Mouse (Mus musculus) heart, embryonic 11.5 days (tissue): ENCODE results near the gene Traf4. TPM values are rescaled to one million over a fixed set of nuclear protein-coding genes. Genes with fewer than 3 reads are reported as not detected.

Source experiments
- ATAC-seq: fragments of 200-750 bp; cut with Nextera tagmentation; replicated peaks from 2 replicates; pipeline ENCODE4 v1.8.0; 2017; ENCODE audit warnings: moderate library complexity; ENCODE audit not compliant: insufficient number of reproducible peaks, low FRiP score, low TSS enrichment
- H3K27ac ChIP-seq: fragments of 300-500 bp; sonication (generic); 2 replicates; pipeline ENCODE4 v1.5.1; 2014; ENCODE audit warnings: mild to moderate bottlenecking, low read depth, low read length
- H3K27me3 ChIP-seq: fragments of 300-500 bp; sonication (generic); 2 replicates; pipeline ENCODE4 v1.6.1; 2014; ENCODE audit warnings: mild to moderate bottlenecking, low read length, mixed read lengths; ENCODE audit not compliant: control insufficient read depth, insufficient read depth
- H3K36me3 ChIP-seq: fragments of 300-500 bp; sonication (generic); 2 replicates; pipeline ENCODE4 v1.6.1; 2014; ENCODE audit warnings: mild to moderate bottlenecking, low read length, moderate library complexity, mixed read lengths; ENCODE audit not compliant: control insufficient read depth, insufficient read depth
- H3K4me1 ChIP-seq: fragments of 300-500 bp; sonication (generic); 2 replicates; pipeline ENCODE4 v1.6.1; 2014; ENCODE audit warnings: low read length; ENCODE audit not compliant: control insufficient read depth, insufficient read depth
- H3K4me2 ChIP-seq: fragments of 300-500 bp; sonication (generic); 2 replicates; pipeline ENCODE4 v1.6.1; 2014; ENCODE audit warnings: mild to moderate bottlenecking, moderate library complexity
- H3K4me3 ChIP-seq: fragments of 300-500 bp; sonication (generic); 2 replicates; pipeline ENCODE4 v1.5.1; 2014; ENCODE audit warnings: low read depth, low read length
- H3K9ac ChIP-seq: fragments of 300-500 bp; sonication (generic); 2 replicates; pipeline ENCODE4 v1.6.1; 2014; ENCODE audit warnings: mild to moderate bottlenecking, low read depth, low read length, moderate library complexity
- H3K9me3 ChIP-seq: fragments of 300-500 bp; sonication (generic); replicated peaks from 2 replicates; pipeline ENCODE4 v1.6.1; 2016; ENCODE audit warnings: low read length; ENCODE audit not compliant: control insufficient read depth
- WGBS: fragments of 180-500 bp; shearing (Covaris S2); extraction: QIAGEN DNeasy Blood & Tissue Kit; methylation state at CpG from one replicate; pipeline ENCODE4 v1.1.7; 2014; ENCODE audit not compliant: insufficient replicate concordance; 5-methylcytosine and 5-hydroxymethylcytosine counted together
- polyA plus RNA-seq: library from polyadenylated mRNA; unstranded; fragments of >200 nt; fragmentation: Nextera tagmentation; extraction: Ambion mirVana; gene quantifications from 2 replicates; pipeline ENCODE4 v1.2.1, GENCODE M21; 2014

The Traf4 gene
- 34.2 and 38.4 TPM in 2 replicates for polyA plus RNA-seq

GRCm38 (mm10) chr11:78164924-78165760, at the start of gene Traf4:
Gene Traf4 (minus strand): TSS chr11:78165589.
- ATAC-seq: peak; percentile 83
- Histone ChIP-seq H3K4me2 (peak within 1 kb of the TSS; percentile 96), H3K27ac (peak within 1 kb of the TSS; percentile 97), H3K4me3 (peak within 1 kb of the TSS; percentile 99), H3K36me3 (peaks cover 16% of the 10 kb centered on the region), H3K4me1 (peaks cover 35% of the 10 kb centered on the region), H3K9ac (peak within 1 kb of the TSS; percentile 98), H3K9me3 (no peaks in the 10 kb centered on the region), H3K27me3 (no peaks in the 10 kb centered on the region)
- under 1% methylated on average over 64 of the region's 78 CpGs for WGBS

GRCm38 (mm10) chr11:78213086-78213817, 47.9 kb upstream of the Traf4 start:
- H3K4me3 ChIP-seq: no peak overlapping the region
- no peaks in the 10 kb centered on the region for H3K4me1 ChIP-seq
- peaks cover 60% of the 10 kb centered on the region for H3K36me3 ChIP-seq
- H3K9me3 ChIP-seq: no peaks in the 10 kb centered on the region
- no peaks in the 10 kb centered on the region for H3K27me3 ChIP-seq
- H3K9ac ChIP-seq: no peak overlapping the region
- WGBS: 94% methylated on average over 14 of the region's 14 CpGs
- H3K27ac ChIP-seq: no peak overlapping the region
- ATAC-seq: no peak
- no peak overlapping the region for H3K4me2 ChIP-seq

- 94% methylated on average over 5 of the region's 5 CpGs for WGBS
- H3K27me3 ChIP-seq: no peaks in the 10 kb centered on the region
- H3K9ac ChIP-seq: no peak overlapping the region
- H3K4me2 ChIP-seq: no peak overlapping the region
- H3K4me1 ChIP-seq: no peaks in the 10 kb centered on the region
- no peak overlapping the region for H3K4me3 ChIP-seq
- no peak overlapping the region for H3K27ac ChIP-seq
- H3K9me3 ChIP-seq: no peaks in the 10 kb centered on the region
- ATAC-seq: no peak
- H3K36me3 ChIP-seq: peaks cover 64% of the 10 kb centered on the region
These were observed 46.1 kb upstream of the Traf4 start for GRCm38 (mm10) chr11:78211513-78211912.

- Histone ChIP-seq H3K9me3 (no peaks in the 10 kb centered on the region), H3K36me3 (peaks cover 62% of the 10 kb centered on the region), H3K4me1 (no peaks in the 10 kb centered on the region), H3K27ac (no peak overlapping the region), H3K4me3 (no peak overlapping the region), H3K27me3 (no peaks in the 10 kb centered on the region), H3K9ac (no peak overlapping the region), H3K4me2 (no peak overlapping the region)
- no peak for ATAC-seq
- 67% methylated on average over 7 of the region's 7 CpGs for WGBS
These were observed 45.2 kb upstream of the Traf4 start for GRCm38 (mm10) chr11:78210615-78211014.

- Histone ChIP-seq H3K27ac (no peak overlapping the region), H3K4me1 (no peaks in the 10 kb centered on the region), H3K9me3 (no peaks in the 10 kb centered on the region), H3K9ac (no peak overlapping the region), H3K36me3 (peaks cover 63% of the 10 kb centered on the region), H3K4me2 (no peak overlapping the region), H3K4me3 (no peak overlapping the region), H3K27me3 (no peaks in the 10 kb centered on the region)
- no peak for ATAC-seq
- 87% methylated on average over 6 of the region's 6 CpGs for WGBS
These were observed 44.5 kb upstream of the Traf4 start for GRCm38 (mm10) chr11:78209886-78210285.

GRCm38 (mm10) chr11:78207190-78207589, 41.8 kb upstream of the Traf4 start:
- H3K9ac ChIP-seq: no peak overlapping the region
- ATAC-seq: no peak
- no peak overlapping the region for H3K4me2 ChIP-seq
- no peaks in the 10 kb centered on the region for H3K27me3 ChIP-seq
- H3K4me3 ChIP-seq: no peak overlapping the region
- H3K9me3 ChIP-seq: no peaks in the 10 kb centered on the region
- peaks cover 53% of the 10 kb centered on the region for H3K36me3 ChIP-seq
- WGBS: 92% methylated on average over 7 of the region's 7 CpGs
- H3K4me1 ChIP-seq: no peaks in the 10 kb centered on the region
- no peak overlapping the region for H3K27ac ChIP-seq

- H3K9me3 ChIP-seq: no peaks in the 10 kb centered on the region
- no peak overlapping the region; the same call in 1 of the 2 replicates for H3K27ac ChIP-seq
- no peaks in the 10 kb centered on the region for H3K4me1 ChIP-seq
- H3K9ac ChIP-seq: no peak overlapping the region
- 89% methylated on average over 13 of the region's 13 CpGs for WGBS
- H3K4me3 ChIP-seq: no peak overlapping the region
- peaks cover 43% of the 10 kb centered on the region for H3K36me3 ChIP-seq
- H3K27me3 ChIP-seq: no peaks in the 10 kb centered on the region
- ATAC-seq: no peak
- H3K4me2 ChIP-seq: no peak overlapping the region
These were observed 40.2 kb upstream of the Traf4 start for GRCm38 (mm10) chr11:78205361-78206206.

- ATAC-seq: no peak
- H3K9me3 ChIP-seq: no peaks in the 10 kb centered on the region
- no peak overlapping the region for H3K27ac ChIP-seq
- peaks cover 38% of the 10 kb centered on the region for H3K36me3 ChIP-seq
- no peak overlapping the region for H3K4me2 ChIP-seq
- H3K27me3 ChIP-seq: no peaks in the 10 kb centered on the region
- H3K4me1 ChIP-seq: no peaks in the 10 kb centered on the region
- no peak overlapping the region for H3K9ac ChIP-seq
- no peak overlapping the region for H3K4me3 ChIP-seq
- 85% methylated on average over 6 of the region's 6 CpGs for WGBS
These were observed 38.9 kb upstream of the Traf4 start for GRCm38 (mm10) chr11:78204287-78204686.
